In genomic region chr17:6742083-6743038, GRCm38 (mm10) we compare ENCODE assay signal across 7 mouse cellular contexts. TPM values are rescaled to one million over a fixed set of nuclear protein-coding genes. Genes with fewer than 3 reads are reported as not detected.
DNase-seq lines count a peak whose midpoint lies in the region; ATAC-seq lines count a peak whose summit lies in the region.

No protein-coding gene starts in this region.

- intact Hi-C loops in gastrocnemius, postnatal 36 days (cut with DNase I), result no loop called here

- H3K36me3 ChIP-seq in embryonic facial prominence, embryonic 10.5 days (replicated peaks), result peaks cover 60% of the 10 kb centered on the region
- peaks cover 26% of the 10 kb centered on the region for H3K36me3 ChIP-seq in intestine, embryonic 16.5 days (ENCODE audit: control insufficient read depth, insufficient read depth, low read length)

- H3K27ac ChIP-seq in embryonic facial prominence, embryonic 10.5 days (replicated peaks), result peak overlapping the region; percentile 52
- H3K27ac ChIP-seq in intestine, embryonic 16.5 days (ENCODE audit: low read length), result peak overlapping the region; percentile 41

- H3K9ac ChIP-seq in intestine, embryonic 16.5 days (ENCODE audit: low read depth, low read length), result no peak overlapping the region

- ATAC-seq in intestine, embryonic 16.5 days, result peak; percentile 15; the same call in 1 of the 2 replicates

- 80% methylated on average over 33 of the region's 33 CpGs for WGBS in embryonic facial prominence, embryonic 10.5 days
- 61% methylated on average over 33 of the region's 33 CpGs for WGBS in intestine, embryonic 16.5 days

- H3K4me1 ChIP-seq in embryonic facial prominence, embryonic 10.5 days, result peaks cover 73% of the 10 kb centered on the region
- H3K4me1 ChIP-seq in intestine, embryonic 16.5 days (ENCODE audit: control insufficient read depth, insufficient read depth, low read length), result peaks cover 33% of the 10 kb centered on the region

- H3K27me3 ChIP-seq in embryonic facial prominence, embryonic 10.5 days (replicated peaks; ENCODE audit: low read depth, poor library complexity, severe bottlenecking), result no peaks in the 10 kb centered on the region
- H3K27me3 ChIP-seq in intestine, embryonic 16.5 days (replicated peaks; ENCODE audit: control insufficient read depth, insufficient read depth, low read length), result no peaks in the 10 kb centered on the region

- no peaks in the 10 kb centered on the region for H3K9me3 ChIP-seq in embryonic facial prominence, embryonic 10.5 days
- H3K9me3 ChIP-seq in intestine, embryonic 16.5 days (ENCODE audit: control insufficient read depth, low read length), result no peaks in the 10 kb centered on the region

- no peak overlapping the region for H3K4me3 ChIP-seq in embryonic facial prominence, embryonic 10.5 days
- H3K4me3 ChIP-seq in intestine, embryonic 16.5 days (ENCODE audit: low read length), result no peak overlapping the region

- peak; percentile 62 for DNase-seq in retina, postnatal 1 day
- no peak for DNase-seq in retina, embryonic 14.5 days (ENCODE audit: low spot score)
- peak; percentile 12 for DNase-seq in embryonic facial prominence, embryonic 10.5 days (ENCODE audit: low spot score)
- peak; percentile 29 to 50 for DNase-seq in gastrocnemius, postnatal 36 days
- peak; percentile 75 for DNase-seq in lung, postnatal 14 days
- DNase-seq in cerebellum, adult 18-20 months, result no peak

- 0 out of 2 replicates have a peak overlapping the region, but pooled peaks have one; percentile 9 for H3K4me2 ChIP-seq in intestine, embryonic 16.5 days (ENCODE audit: low read depth, low read length)

RNA-seq across cellular contexts. Expression of gene Ezr, which starts 40.2 kb away (rescaled TPM):
- polyA plus RNA-seq in embryonic facial prominence, embryonic 10.5 days (2016; fragmentation: Nextera tagmentation; extraction: Ambion mirVana), result 51.6 and 55.0 TPM in 2 replicates
- total RNA-seq in gastrocnemius, postnatal 36 days (2021), result 1 to 10 TPM; 2.1 to 2.5 TPM
- 281 and 319 TPM in 2 replicates for polyA plus RNA-seq in intestine, embryonic 16.5 days (2015; fragmentation: Nextera tagmentation; extraction: Ambion mirVana)

Comparison
In these comparisons a context has a peak if more than half of its experiments do, and no peak if none do; other contexts are left out.
1. DNase-seq: peak in retina, postnatal 1 day (single experiment), embryonic facial prominence, embryonic 10.5 days (single experiment), gastrocnemius, postnatal 36 days (2 of 2) and lung, postnatal 14 days (single experiment); none in retina, embryonic 14.5 days (single experiment) and cerebellum, adult 18-20 months (0 of 2).